Mouse (Mus musculus): Measurements from ENCODE around the gene Sertad2.

DNA sequence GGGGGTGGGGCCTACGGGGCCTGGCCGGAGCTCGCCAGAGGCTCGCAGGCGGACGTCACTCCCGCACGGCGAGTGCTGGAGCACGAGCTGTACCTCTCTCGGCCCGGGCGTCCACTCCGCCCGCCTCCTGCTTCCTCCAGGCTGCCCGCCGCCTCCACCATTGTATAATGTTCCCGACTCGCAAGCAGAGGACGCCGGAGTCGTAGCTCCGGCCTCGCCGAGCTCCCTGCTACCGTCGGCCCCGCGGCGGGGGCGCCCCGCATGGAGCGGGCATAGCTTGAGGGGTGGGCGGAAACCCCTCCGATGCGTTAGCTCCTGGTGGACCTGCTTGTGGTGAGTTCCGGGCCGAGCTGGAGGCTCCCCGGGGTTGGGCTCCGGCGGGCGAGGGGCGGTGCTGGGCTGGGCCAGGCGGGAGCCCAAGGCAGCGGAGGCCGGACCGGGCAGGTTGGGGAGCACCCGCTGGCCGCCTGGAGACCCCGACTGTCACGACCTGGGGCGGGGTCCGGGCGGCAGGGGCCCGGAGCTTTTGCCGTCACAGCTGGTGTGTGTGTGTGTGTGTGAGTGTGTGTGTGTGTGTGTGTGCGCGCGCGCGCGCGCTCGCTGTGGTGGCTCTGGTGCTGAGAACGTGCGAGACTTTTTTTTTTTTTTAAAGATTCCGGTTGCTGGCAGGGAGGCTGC, 89.0 kb downstream of the Sertad2 start:
- peak; percentile 88 for TF ChIP-seq POLR2A (IDR thresholded peaks at IDR 0.05; ENCODE audit: insufficient read length, low read depth)
- no peak for TF ChIP-seq USF1 (IDR thresholded peaks at IDR 0.05; ENCODE audit: low read depth)

Measured in myocyte (in vitro differentiated cells).